Mouse (Mus musculus): ENCODE results near the gene Gpank1. TPM values are rescaled to one million over a fixed set of nuclear protein-coding genes. Genes with fewer than 3 reads are reported as not detected.

Gene Gpank1
- total and polyA plus RNA-seq, 3 experiments = 40.4 to 44.7 TPM; not detected in 1

GRCm38 (mm10) chr17:35125081-35125480, 3.8 kb downstream of the Gpank1 start:
- peaks cover 0 to 13% of the 10 kb centered on the region in 2 experiments; a peak in 2 of 4 replicates for H3K36me3 ChIP-seq (ENCODE audit: control insufficient read depth in 1 of 2, insufficient read depth in 2 of 2, low read length in 2 of 2)
- TF ChIP-seq POLR2AphosphoS2 (IDR thresholded peaks at IDR 0.05; ENCODE audit: low read length) = peak; percentile 29; the same call in 1 of the 2 replicates
- TF ChIP-seq TAL1 (IDR thresholded peaks at IDR 0.05; ENCODE audit: low read length) = peak; percentile 44
- no peak for TF ChIP-seq MAZ (IDR thresholded peaks at IDR 0.05; ENCODE audit: low read depth, low read length)
- TF ChIP-seq ETS1 (IDR thresholded peaks at IDR 0.05; ENCODE audit: low read depth, low read length) = peak; percentile 38; the same call in 1 of the 2 replicates
- no peaks in the 10 kb centered on the region for H3K27me3 ChIP-seq (ENCODE audit: control insufficient read depth in 1 of 2, insufficient read depth in 2 of 2, low read length in 2 of 2)
- H3K9me3 ChIP-seq (replicated peaks; ENCODE audit: insufficient read depth, low read length) = no peaks in the 10 kb centered on the region
- DNase-seq (ENCODE audit: low read depth, low spot score) = peak; percentile 67
- H3K27ac ChIP-seq (ENCODE audit: control insufficient read depth, low read depth, low read length) = no peak overlapping the region
- peaks cover 6 to 8% of the 10 kb centered on the region in 2 experiments for H3K4me1 ChIP-seq (ENCODE audit: control insufficient read depth in 1 of 2, insufficient read depth in 2 of 2, low read length in 2 of 2)
- no peak overlapping the region for H3K4me3 ChIP-seq (ENCODE audit: control insufficient read depth in 1 of 2, insufficient read depth in 1 of 2, low read depth in 2 of 2, low read length in 2 of 2)
- no peak overlapping the region for H3K9ac ChIP-seq (ENCODE audit: control insufficient read depth, low read depth, low read length, poor library complexity, severe bottlenecking)
- H3K79me2 ChIP-seq (ENCODE audit: control insufficient read depth, insufficient read depth, low read length, poor library complexity) = peaks cover 42% of the 10 kb centered on the region

GRCm38 (mm10) chr17:35125578-35125977, 4.3 kb downstream of the Gpank1 start:
- 0 out of 2 replicates have a peak overlapping the region, but pooled peaks have one; percentile 22 for H3K27ac ChIP-seq (ENCODE audit: control insufficient read depth, low read depth, low read length)

GRCm38 (mm10) chr17:35126206-35126611, 5.0 kb downstream of the Gpank1 start, which contains the start of gene D17H6S53E:
D17H6S53E (plus strand) TSS chr17:35126373.
- H3K9me3 ChIP-seq (replicated peaks; ENCODE audit: insufficient read depth, low read length) = no peaks in the 10 kb centered on the region
- peaks cover 0 to 10% of the 10 kb centered on the region in 2 experiments; a peak in 2 of 4 replicates for H3K36me3 ChIP-seq (ENCODE audit: control insufficient read depth in 1 of 2, insufficient read depth in 2 of 2, low read length in 2 of 2)
- H3K4me3 ChIP-seq (ENCODE audit: control insufficient read depth in 1 of 2, insufficient read depth in 1 of 2, low read depth in 2 of 2, low read length in 2 of 2) = peak within 1 kb of the TSS; percentile 90 to 99
- H3K79me2 ChIP-seq (ENCODE audit: control insufficient read depth, insufficient read depth, low read length, poor library complexity) = peaks cover 33% of the 10 kb centered on the region
- peak within 1 kb of the TSS; percentile 83 for H3K9ac ChIP-seq (ENCODE audit: control insufficient read depth, low read depth, low read length, poor library complexity, severe bottlenecking)
- H3K27me3 ChIP-seq (ENCODE audit: control insufficient read depth in 1 of 2, insufficient read depth in 2 of 2, low read length in 2 of 2) = no peaks in the 10 kb centered on the region
- H3K4me1 ChIP-seq (ENCODE audit: control insufficient read depth in 1 of 2, insufficient read depth in 2 of 2, low read length in 2 of 2) = peaks cover 6 to 8% of the 10 kb centered on the region in 2 experiments; a peak in 3 of 4 replicates
- peak; percentile 87 for DNase-seq (ENCODE audit: low read depth, low spot score)
- peak within 1 kb of the TSS; percentile 78 for H3K27ac ChIP-seq (ENCODE audit: control insufficient read depth, low read depth, low read length)
- TF ChIP-seq RCOR1 (IDR thresholded peaks at IDR 0.05; ENCODE audit: low read depth, low read length) = no peak
- TF ChIP-seq CHD2 (IDR thresholded peaks at IDR 0.05; ENCODE audit: low read length) = no peak
- TF ChIP-seq NRF1 (IDR thresholded peaks at IDR 0.05; ENCODE audit: insufficient read depth, low read depth, low read length, poor library complexity, severe bottlenecking) = peak; percentile 72
- no peak for TF ChIP-seq ZC3H11A (IDR thresholded peaks at IDR 0.05; ENCODE audit: low read depth, low read length)
- TF ChIP-seq TBP (IDR thresholded peaks at IDR 0.05; ENCODE audit: low read depth, low read length) = 0 out of 2 replicates have a peak, but pooled peaks have one; percentile 6
- peak; percentile 65 to 69; a peak in 3 of 4 replicates for TF ChIP-seq POLR2A (IDR thresholded peaks at IDR 0.05; ENCODE audit: control insufficient read depth in 1 of 2, insufficient read depth in 1 of 2, low read depth in 1 of 2, low read length in 2 of 2, poor library complexity in 1 of 2)
- peak; percentile 26; the same call in 1 of the 2 replicates for TF ChIP-seq MYC (IDR thresholded peaks at IDR 0.05; ENCODE audit: low read depth, low read length)
- TF ChIP-seq BHLHE40 (IDR thresholded peaks at IDR 0.05; ENCODE audit: borderline replicate concordance, low read depth, low read length) = no peak
- TF ChIP-seq ZKSCAN1 (IDR thresholded peaks at IDR 0.05; ENCODE audit: low read depth, low read length) = no peak
- TF ChIP-seq NELFE (IDR thresholded peaks at IDR 0.05; ENCODE audit: low read depth, low read length) = peak; percentile 80
- peak; percentile 76 for TF ChIP-seq ELF1 (IDR thresholded peaks at IDR 0.05; ENCODE audit: low read depth, low read length)
- TF ChIP-seq USF2 (IDR thresholded peaks at IDR 0.05; ENCODE audit: borderline replicate concordance in 1 of 2, insufficient read depth in 1 of 2, low read depth in 1 of 2, low read length in 2 of 2) = no peak
- peak; percentile 50; the same call in 1 of the 2 replicates for TF ChIP-seq MXI1 (IDR thresholded peaks at IDR 0.05; ENCODE audit: low read depth, low read length)
- TF ChIP-seq SIN3A (IDR thresholded peaks at IDR 0.05; ENCODE audit: low read length) = peak; percentile 76
- TF ChIP-seq GABPA (IDR thresholded peaks at IDR 0.05; ENCODE audit: low read depth, low read length) = no peak
- TF ChIP-seq ZMIZ1 (IDR thresholded peaks at IDR 0.05; ENCODE audit: low read depth, low read length) = 0 out of 2 replicates have a peak, but pooled peaks have one; percentile 40
- no peak for TF ChIP-seq MEF2A (IDR thresholded peaks at IDR 0.05; ENCODE audit: extremely low read depth, insufficient replicate concordance, low read depth, low read length, poor library complexity, severe bottlenecking)
- TF ChIP-seq HCFC1 (IDR thresholded peaks at IDR 0.05; ENCODE audit: low read depth, low read length) = peak; percentile 75
- 0 out of 2 replicates have a peak, but pooled peaks have one; percentile 66 for TF ChIP-seq MAZ (IDR thresholded peaks at IDR 0.05; ENCODE audit: low read depth, low read length)
- TF ChIP-seq EP300 (IDR thresholded peaks at IDR 0.05; ENCODE audit: low read depth in 1 of 2, low read length in 2 of 2) = no peak; a peak in 1 of 4 replicates
- no peak; the same call in 1 of the 2 replicates for TF ChIP-seq MAX (IDR thresholded peaks at IDR 0.05; ENCODE audit: low read length)

More at GRCm38 (mm10) chr17:35125578-35125977, 4.3 kb downstream of the Gpank1 start:
- Histone ChIP-seq H3K27me3 (ENCODE audit: control insufficient read depth in 1 of 2, insufficient read depth in 2 of 2, low read length in 2 of 2) (no peaks in the 10 kb centered on the region), H3K9me3 (replicated peaks; ENCODE audit: insufficient read depth, low read length) (no peaks in the 10 kb centered on the region), H3K36me3 (ENCODE audit: control insufficient read depth in 1 of 2, insufficient read depth in 2 of 2, low read length in 2 of 2) (peaks cover 0 to 10% of the 10 kb centered on the region in 2 experiments; a peak in 2 of 4 replicates), H3K79me2 (ENCODE audit: control insufficient read depth, insufficient read depth, low read length, poor library complexity) (peaks cover 37% of the 10 kb centered on the region), H3K4me3 (ENCODE audit: control insufficient read depth in 1 of 2, insufficient read depth in 1 of 2, low read depth in 2 of 2, low read length in 2 of 2) (peak overlapping the region; percentile 90 to 99), H3K4me1 (ENCODE audit: control insufficient read depth in 1 of 2, insufficient read depth in 2 of 2, low read length in 2 of 2) (peaks cover 6 to 8% of the 10 kb centered on the region in 2 experiments; a peak in 3 of 4 replicates), H3K9ac (ENCODE audit: control insufficient read depth, low read depth, low read length, poor library complexity, severe bottlenecking) (peak overlapping the region; percentile 83)
- TF ChIP-seq POLR2AphosphoS2 (IDR thresholded peaks at IDR 0.05; ENCODE audit: low read length) (no peak), CHD1 (IDR thresholded peaks at IDR 0.05; ENCODE audit: low read depth, low read length) (no peak)
- no peak for DNase-seq (ENCODE audit: low read depth, low spot score)
